Mouse (Mus musculus): ENCODE results near the gene Tmem132b.

Tmem132b gene

GRCm38 (mm10) chr5:125683491-125683890 lies 151.9 kb downstream of the Tmem132b start:
- DNase-seq: no peak

DNA sequence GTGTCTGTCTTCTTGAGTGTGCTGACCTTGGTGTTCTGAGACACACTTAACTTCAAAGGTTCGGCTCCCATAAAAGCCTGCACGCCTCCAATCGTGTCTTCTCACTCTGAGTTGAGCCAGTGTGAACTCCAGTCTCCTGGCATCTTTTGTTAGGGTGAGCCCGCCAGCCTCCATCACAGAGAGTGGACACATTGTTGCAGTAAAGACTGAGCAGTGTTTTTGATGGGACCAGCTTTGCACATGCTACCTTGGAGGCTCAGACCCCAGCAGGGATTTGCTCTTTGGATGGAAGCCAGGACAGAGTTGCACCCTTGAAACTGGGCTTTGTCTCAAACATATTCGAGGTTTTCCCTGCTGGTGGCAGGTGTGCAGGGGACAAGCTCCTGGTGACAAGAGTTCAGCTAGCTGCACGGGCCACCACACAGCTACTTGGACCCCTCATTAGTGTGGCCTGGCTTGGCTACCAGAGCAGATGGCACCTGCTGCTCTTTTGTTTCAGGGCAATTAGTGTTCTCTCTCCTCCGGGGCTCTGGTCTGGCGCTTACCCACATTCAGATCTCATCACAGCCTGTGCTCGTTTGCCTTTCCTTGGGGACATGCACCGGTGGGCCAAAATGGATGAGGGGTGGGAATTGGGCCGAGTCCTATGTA lies 154.2 kb downstream of the Tmem132b start:
- DNase-seq: no peak

DNA sequence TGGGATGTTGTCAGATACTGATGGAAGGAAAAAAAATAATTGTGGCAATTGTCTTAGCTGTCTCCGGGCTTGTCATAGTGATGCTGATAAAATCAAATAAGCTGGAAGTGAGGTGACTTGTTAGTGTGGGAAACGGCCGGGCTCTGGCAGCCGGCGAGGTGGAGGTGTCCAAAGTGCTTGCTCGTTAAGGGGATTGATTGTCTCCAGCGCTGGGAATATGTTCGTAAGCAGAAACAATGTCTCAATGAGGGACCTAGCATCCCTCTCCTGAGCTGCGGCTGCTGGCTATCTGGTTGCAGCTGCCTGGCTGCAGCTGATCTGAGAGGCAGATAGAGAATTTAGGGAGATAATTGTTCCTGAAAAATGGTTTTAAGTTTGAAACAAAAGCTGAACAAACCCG lies 161.0 kb downstream of the Tmem132b start:
- no peak for DNase-seq

- DNase-seq: no peak
These were observed 167.8 kb downstream of the Tmem132b start for GRCm38 (mm10) chr5:125699395-125699794.

DNA sequence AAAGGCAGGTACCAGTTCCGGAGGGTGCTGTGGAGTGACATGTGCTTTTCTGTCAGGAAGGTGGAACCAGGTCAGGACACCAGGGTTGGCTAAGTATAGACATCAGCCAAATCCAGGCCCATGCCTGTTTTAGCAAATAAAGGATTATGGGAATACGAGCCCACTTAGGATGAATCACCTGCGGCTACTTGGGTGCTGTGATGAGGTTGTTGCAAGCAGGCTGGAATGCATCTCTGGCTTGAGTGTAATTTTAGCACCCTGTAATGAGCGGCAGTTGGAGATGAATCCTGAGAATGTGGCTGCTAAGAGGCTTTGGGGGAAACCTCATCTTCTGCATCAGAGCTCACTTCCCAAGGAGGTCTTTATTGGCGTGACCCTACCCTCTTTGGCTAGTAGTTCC lies 168.7 kb downstream of the Tmem132b start:
- DNase-seq: no peak

DNA sequence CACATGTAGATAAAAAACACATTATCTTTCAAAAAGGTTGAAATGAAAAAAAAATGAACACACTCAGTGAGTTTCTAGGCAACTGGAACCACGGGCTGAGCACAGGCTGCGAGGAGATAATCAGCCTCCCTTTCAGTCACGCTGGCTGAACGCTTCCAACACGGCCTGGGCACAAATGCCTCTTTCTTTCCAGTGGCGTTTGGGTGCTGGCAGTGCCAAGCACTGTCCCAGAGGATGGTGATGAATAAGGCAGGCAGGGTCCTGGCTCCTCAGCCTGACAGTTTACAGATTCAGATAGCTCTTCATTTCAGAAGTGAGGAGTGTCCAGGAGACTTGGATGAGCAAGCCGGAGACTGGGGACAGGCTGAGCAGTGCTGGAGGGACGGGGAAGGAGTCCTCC lies 173.8 kb downstream of the Tmem132b start:
- DNase-seq: no peak

GRCm38 (mm10) chr5:125709160-125709559 lies 177.6 kb downstream of the Tmem132b start:
- DNase-seq: peak; percentile 50

DNA sequence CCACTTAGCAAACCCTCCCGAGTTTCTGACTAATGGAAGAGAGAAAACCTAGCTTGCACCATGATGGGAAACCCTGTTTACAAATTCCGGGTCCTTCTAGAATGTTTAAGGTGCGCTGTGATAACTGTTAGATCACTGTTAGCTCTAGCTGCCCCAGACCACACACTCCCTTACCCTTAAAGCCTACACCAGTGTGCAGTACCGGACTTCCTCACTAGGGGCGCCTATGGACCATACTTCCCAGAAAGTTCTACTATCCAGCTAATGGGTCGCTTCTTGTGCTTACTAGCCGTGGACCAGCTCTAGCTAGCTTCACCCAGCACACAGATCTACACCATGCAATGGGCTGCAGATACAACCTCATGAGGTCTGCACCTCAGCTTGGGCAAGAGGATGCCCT lies 195.2 kb downstream of the Tmem132b start:
- DNase-seq: no peak

GRCm38 (mm10) chr5:125727436-125727835 lies 195.9 kb downstream of the Tmem132b start:
- DNase-seq: no peak

DNA sequence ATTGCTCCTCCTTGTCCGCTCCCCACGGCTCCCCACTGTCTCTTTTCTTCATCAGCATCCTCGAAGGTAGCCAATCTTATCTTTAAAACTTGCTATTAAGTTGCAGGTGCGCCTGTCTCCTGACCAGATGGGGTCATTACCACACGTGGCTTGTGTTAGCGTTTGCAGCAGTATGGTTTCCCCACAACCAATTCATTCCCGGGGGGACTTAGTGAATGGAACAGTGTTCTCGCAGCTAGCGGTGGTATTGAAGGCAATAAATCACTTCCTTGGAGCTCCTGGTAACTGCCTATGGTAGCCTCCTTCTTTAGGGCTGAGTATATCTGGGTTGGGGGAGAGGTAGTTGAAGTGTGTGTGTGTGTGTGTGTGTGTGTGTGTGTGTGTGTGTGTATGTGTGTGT lies 196.4 kb downstream of the Tmem132b start:
- no peak for DNase-seq

DNA sequence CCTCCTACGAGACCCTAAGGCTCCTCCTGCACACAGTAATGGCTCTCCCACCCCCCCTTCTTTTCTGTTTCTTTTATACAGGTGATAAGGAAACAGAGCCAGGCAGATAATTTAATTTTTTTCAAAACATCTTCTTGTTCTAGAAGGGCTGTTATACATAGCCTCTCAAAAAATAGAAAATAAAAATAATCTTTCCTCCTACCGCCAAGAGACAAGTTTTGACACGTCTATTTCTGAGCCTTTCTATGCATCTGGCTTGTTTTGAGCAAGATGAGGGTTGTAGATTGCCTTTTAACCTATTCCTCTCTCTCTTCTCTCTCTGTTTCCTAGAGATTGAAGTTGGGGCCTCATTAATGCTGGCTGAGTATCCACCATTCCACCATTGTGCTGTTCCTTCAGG lies 196.9 kb downstream of the Tmem132b start:
- DNase-seq: no peak

GRCm38 (mm10) chr5:125733806-125734205 lies 202.2 kb downstream of the Tmem132b start:
- DNase-seq: no peak

- no peak for DNase-seq
These were observed 205.5 kb downstream of the Tmem132b start for GRCm38 (mm10) chr5:125737105-125737504.

DNA sequence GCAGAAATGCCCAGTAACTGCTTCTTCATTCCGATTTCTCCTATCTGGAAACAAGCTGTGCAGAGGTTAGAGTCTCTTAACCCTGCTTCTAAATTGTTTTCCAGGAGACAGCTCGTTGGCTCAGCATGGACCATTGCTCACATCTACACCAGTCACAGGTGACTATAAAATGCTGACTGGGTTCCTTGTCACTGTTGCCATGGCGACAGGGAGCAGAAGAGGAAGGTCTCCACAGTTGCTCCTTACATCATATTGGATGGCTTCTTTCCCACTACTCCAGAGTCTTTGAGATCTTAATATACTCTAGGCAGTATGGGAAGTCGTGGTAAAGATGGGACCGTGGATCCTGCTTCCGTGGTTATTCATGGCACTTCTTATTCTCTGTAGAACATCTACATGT lies 211.9 kb downstream of the Tmem132b start:
- no peak for DNase-seq

DNA sequence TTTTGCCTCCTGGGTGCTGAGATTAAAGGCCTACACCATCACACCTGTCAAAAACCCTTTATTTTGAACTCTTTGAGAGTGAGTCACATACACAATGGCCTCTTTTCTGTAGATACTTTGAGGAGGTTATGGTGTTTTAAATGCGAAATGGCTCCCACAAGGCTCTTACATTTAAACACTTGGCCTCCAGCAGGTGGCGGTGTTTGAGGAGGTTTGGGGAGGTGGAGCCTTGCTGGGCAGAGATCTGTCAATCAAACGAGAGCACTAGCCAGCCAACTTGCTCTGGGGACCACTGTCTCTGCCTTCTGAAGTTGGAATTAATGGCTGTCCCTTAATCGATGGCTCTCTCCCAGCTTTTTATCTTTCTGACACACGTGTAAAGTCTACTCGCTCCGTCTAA lies 214.2 kb downstream of the Tmem132b start:
- no peak for DNase-seq

DNA sequence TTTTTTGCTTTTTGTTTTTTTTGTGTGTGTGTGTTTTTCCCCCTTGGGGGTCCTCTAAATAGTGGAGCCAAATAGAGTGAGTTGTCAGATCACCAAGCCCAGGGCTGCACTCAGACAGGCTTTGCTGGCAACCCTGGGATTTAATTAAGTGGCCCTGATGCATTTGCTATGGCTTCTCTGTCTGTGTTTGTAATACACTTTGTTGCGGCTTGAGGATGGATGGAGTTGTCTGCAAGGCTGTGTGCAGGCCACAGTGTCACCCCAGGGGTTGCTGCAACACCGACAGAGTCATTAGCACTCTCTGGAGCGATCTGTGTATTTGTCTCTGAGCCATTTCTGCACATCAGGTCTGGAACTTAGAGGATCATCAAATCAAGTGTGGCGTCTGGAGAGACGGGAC lies 219.9 kb downstream of the Tmem132b start:
- no peak for DNase-seq

DNA sequence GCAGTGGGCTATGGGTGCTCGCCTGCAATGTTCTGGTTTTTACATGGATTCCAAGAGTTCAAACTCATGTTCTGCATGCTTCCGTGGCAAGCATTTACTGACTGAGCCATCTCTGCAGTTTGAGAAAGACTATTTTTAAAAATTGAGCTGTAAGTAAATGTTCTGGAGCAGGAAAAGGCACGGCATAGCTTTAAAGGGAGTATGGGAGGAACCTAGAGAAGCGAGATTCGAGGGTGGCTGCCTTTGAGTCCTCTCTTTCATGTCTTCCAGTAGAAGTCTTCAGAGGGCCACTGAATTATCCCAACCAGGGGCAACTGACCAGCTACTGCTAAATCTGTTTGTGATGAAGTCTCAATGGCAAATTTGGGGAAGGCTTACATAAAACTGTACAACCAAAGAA lies 221.0 kb downstream of the Tmem132b start:
- DNase-seq: no peak

DNA sequence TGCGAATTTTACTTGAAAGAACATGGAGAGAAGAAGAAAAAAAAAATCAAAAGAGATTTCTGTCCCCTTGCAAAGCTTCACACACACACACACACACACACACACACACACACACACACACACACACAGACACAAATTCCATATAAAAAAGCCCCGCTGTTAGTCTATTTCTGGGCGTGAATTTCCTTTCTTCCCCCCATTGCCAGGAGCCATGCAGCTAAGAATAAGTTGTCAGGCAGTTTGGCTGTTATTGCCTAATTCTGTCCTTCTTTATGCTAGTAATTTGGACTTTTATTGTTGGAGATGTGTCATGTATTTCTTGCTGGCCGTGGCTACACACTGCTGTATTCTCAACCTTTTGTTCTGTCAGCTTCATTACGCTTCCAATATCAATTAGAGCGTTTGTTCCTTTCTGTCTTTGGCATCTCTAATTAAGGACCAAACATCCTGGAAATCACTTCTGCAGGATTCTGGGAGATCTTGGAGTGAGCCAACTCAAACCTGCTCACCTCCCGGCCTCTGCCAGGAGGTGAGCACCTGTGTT lies 225.5 kb downstream of the Tmem132b start:
- DNase-seq: no peak

- no peak for DNase-seq
These were observed 226.9 kb downstream of the Tmem132b start for GRCm38 (mm10) chr5:125758506-125758905.

DNA sequence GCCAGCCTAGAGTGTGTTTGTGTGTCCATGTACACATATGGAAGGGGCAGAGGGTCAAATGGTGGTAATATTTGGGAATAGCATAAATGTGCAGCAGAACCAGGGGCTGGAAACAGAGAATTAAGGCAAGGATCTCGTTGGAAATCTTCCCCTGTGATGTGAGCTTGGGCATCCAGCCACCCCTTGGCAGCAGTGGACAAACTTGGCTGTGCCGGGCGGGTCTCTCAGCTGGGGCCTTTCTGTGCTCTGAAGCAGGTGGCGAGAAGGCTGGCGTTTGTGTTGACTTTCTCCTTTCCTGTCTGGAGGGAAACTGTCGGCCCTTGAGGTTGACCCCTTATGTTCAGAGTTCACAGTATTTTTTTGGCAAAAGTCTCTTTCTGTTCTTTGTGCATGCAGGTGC lies 235.4 kb downstream of the Tmem132b start:
- no peak for DNase-seq

GRCm38 (mm10) chr5:125767950-125768349 lies 236.4 kb downstream of the Tmem132b start:
- no peak for DNase-seq

- DNase-seq: no peak
These were observed 240.7 kb downstream of the Tmem132b start for GRCm38 (mm10) chr5:125772238-125772637.

DNA sequence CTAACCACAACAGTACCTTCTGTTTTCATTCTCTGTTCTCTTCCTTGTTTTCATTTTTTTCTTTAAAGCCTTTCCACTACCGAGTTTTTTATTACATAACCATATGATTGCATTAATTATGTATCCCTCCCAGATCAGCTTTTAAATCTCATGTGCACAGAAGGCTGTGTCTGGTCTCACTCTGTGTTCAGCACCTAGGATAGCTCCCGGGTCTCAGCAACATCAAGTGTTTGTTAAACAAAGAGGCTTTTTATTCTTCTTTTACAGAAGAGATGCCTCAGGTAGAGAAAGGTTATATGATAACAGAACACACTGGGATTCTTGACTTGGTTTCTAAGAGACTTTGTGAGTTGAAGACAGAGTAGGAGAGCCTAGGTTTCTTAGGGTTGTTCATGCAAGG lies 241.2 kb downstream of the Tmem132b start:
- no peak for DNase-seq

- no peak for DNase-seq
These were observed 248.8 kb downstream of the Tmem132b start for GRCm38 (mm10) chr5:125780332-125780731.

- DNase-seq: no peak
These were observed 261.1 kb downstream of the Tmem132b start for GRCm38 (mm10) chr5:125792643-125793042.

Data from kidney, adult 18-20 months (tissue).